Mouse (Mus musculus): ENCODE data around the gene Hspd1.
A peak's percentile ranks its signal among the peaks of the same experiment; 100 is the strongest.
"Not testable (repeated sequence)": the region's sequence is repeated elsewhere in the genome, so short reads cannot be mapped to it uniquely, and the experiment has no call there.

The Hspd1 gene

DNA sequence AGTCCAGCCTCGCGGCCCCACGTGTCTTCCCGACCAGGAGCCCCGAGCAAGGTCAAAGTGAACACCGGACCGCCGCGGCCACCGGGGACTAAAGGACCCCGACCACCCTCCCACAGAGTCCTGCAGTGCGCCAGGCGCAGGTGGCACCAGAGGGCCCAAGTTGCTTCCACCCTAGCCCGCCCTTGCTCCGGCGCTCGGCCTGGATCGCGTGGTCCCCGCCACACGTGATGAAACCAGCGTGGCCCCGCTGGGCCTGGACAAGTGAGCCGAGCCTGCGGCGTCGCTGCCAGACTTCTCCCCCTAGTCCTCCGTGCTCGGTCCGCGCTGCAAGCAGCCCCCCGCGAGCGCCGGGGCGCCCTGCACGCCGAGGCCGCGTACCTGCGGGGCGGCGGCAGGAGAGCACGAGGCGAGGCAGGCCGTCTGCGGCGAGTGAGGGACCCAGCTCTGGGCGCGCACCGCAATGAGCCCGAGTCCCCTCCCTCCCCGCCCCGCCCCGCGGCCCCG, 590 bp downstream of the Hspd1 start:
- no peak for DNase-seq (ENCODE audit: low read depth)

- peak; percentile 46 for DNase-seq (ENCODE audit: low read depth)
These were observed 1.1 kb downstream of the Hspd1 start for GRCm38 (mm10) chr1:55086868-55087400.

DNA sequence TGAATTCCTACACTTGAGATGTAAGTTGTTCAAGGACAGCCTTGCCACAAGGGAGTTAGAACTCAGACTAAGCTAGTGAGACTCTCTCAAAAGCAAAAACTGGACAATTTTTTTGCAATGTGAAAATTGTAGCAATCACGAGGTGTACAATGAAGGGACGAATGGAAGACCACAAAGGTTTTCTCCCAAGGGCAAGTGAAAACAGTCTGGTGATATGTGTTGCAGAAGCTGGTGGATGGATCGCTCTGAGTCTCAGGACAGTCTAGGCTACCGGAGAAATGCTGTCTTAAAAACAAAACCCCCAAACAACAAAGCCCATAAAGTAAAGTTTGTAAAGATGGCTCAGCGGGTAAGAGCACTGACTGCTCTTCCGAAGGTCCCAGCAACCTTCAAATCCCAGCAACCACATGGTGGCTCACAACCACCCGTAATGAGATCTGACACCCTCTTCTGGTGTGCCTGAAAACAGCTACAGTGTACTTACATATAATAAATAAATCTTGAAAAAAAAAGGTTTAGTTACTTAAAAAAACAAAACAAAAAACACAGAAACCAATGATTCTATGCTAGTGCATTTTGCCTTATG, 2.2 kb downstream of the Hspd1 start:
- DNase-seq (ENCODE audit: low read depth), result no peak

- DNase-seq (ENCODE audit: low read depth), result peak; percentile 51
These were observed 5.9 kb downstream of the Hspd1 start for GRCm38 (mm10) chr1:55082106-55082505.

GRCm38 (mm10) chr1:55079677-55080076, 8.4 kb downstream of the Hspd1 start:
- no peak for DNase-seq (ENCODE audit: low read depth)

- no peak for DNase-seq (ENCODE audit: low read depth)
These were observed 11.1 kb downstream of the Hspd1 start for GRCm38 (mm10) chr1:55076849-55077516.

GRCm38 (mm10) chr1:55076395-55076743, 11.7 kb downstream of the Hspd1 start:
- DNase-seq (ENCODE audit: low read depth), result no peak

DNA sequence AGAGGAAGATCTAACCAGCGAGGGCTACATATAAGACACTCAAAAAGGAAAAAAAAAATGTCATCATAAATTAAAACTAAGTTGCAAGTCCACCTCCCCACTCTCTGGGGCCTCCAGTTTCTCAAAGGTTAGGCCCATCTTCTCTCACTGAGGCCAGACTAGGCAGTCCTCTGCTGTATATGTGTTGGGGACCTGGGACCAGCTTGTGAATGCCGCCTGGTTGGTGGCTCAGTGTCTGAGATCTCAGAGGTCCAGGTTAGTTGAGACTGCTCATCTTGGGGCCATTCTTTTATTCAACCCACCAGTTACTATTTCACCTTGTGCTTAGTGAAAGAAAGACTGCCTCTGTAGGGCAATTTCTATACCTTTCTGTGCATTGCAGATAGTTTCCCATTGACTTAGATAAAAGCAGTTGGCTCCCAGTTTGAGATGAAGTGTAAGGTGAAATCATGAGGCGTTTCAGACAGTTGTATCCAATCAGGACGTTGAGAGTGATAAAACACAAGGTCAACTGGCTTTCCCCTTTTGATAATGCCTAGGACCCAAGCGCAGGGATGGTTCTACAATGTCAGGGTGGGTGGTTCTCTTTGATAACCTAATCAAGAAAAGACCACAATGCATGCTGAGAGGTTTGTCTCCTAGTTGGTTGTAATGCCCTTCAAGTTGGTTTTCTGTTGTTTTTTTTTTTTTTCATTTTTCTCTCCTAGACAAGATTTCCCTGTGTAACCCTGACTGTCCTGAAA, 12.2 kb downstream of the Hspd1 start:
- no peak for DNase-seq (ENCODE audit: low read depth)

DNA sequence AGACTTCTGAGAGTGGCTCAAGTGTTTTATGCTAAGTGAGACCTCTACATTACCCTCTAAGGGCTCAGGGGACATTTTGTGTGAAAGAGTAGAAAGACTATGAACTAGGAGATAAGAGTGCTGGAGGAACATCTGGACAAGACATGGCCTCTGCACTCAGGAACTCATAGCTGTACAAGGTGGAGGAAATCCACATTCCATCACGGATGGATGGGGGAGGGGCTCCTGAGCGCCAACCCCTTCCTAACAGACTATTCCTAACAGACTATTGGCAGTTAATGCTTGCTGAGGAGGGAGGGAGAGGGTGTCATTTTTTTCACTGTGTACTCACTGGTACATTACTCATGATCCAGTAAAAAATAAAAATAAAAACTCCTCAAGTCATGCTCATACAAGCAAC, 13.3 kb downstream of the Hspd1 start:
- DNase-seq (ENCODE audit: low read depth), result no peak

DNA sequence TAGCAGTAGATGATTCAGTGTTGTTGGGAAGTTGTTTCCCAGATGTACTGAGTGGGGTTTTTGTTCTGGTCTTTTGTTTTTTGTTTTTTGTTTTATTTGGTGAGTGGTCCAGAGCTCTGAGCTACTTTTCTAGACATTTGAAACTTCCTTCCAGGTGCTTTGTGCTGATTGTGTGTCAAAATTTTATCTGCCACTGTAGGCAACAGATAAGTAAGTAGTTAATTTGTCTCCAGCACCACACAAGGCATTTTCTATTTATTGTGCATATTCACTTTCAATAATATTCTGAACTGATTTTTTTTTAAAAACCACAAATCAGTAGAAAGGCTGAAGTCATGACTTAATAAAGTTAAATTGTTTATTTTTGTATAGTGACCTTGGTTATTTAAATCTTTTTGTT, 15.7 kb downstream of the Hspd1 start:
- DNase-seq (ENCODE audit: low read depth), result not testable (repeated sequence)

GRCm38 (mm10) chr1:55061772-55062171, 26.3 kb downstream of the Hspd1 start:
- DNase-seq (ENCODE audit: low read depth), result no peak

DNA sequence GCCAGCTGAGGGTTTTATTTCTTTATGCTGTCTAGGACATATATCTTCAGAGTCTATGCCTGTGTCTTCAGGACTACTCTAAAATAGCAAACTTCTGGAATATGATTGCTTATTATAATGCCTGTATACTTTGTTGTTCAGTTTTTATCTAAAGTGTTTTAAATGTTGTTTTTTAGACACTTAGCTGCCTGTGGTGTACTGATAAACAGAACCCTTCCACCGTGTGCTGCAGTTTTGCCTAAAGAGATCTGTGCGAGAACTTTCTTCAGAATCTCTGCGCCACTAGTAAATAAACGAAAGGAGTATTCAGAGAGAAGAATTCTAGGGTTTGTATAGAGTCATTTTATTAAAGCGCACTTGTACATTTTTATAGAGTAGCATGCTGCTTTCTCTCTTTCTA, 26.9 kb downstream of the Hspd1 start:
- no peak for DNase-seq (ENCODE audit: low read depth)

DNA sequence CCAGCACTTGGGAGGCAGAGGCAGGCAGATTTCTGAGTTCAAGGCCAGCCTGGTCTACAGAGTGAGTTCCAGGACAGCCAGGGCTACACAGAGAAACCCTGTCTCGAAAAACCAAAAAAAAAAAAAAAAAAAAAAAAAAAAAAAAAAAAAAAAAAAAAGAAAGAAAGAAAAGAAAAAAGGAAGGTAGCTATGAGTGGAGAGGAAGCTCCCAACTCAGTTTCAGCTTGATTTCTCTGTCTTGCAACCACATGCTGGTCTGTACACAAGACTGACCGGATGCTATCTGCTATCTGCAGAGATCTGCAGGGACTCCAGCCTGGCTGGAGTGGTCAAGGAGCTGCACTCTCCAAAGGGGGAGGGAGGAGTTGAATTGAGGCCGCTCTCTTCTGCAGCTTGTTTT, 29.7 kb downstream of the Hspd1 start:
- DNase-seq (ENCODE audit: low read depth), result not testable (repeated sequence)

GRCm38 (mm10) chr1:55055322-55056115, 32.5 kb downstream of the Hspd1 start:
- no peak for DNase-seq (ENCODE audit: low read depth)

DNA sequence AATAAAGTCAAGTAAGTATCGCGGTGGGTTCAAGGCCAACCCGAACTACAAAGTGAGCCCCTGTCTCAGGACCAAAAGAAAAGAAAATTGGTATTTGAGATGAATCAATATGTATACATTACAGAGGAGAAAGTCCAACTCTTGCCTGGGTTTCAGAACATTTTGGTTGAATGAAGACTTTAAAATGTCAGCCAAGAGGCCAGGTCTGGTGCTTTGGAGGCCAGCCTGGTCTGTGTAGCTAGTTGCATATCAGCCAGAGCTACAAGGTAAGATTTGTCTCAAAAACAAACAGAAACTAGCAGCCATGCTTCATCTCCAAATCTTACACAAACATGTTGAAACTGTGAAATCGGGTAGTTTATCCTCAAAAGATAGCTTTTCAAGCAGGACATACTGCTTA, 34.4 kb downstream of the Hspd1 start:
- DNase-seq (ENCODE audit: low read depth), result no peak

DNA sequence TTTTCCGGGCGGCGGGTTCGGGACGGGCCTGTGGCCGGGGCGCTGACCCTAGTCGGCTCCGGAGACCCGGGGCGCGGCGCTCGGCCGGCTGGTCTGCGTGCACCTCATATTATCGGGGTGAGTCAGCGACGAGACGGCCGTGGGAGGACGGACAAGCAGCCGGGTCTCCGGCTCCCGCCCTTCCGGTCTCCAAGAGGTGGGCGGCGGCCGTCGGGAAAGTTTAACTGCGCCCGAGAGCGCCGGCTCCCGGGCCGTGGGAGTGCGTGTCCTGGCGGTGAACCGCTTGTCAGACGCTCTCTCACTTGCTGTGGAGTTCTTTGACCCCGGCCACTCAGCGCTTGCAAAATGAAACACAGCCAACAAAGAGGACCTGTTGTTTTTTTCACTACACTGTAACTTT, 35.0 kb downstream of the Hspd1 start:
- DNase-seq (ENCODE audit: low read depth), result peak; percentile 90

DNA sequence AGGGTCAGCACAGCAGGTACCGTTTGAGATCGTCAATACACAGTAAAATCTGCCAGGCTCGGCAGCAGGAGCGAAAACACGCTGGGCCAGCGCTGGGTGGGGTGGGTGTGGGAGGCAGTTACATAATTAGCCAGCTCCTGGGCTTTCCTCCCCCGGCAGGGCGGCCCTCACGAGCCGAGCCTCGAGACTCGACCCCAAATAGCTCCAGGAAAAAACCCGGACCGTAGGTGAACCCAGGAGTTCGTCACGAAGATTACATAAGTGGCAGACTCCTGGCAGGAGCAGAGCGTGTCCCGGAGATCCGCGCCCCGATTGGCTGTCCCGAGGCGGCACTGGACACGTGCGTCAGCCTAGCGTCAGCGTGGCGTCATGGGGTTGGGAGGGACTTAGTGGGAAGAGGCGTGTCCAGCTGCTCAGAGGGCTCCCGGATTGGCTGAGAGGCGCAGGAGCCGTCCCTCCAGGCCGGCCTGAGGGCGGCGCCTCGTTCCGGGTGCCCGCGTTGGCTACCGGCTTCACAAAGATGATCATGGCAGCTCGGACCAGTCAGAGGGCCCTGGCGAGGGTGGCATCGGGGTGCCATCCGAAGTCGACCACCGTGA, 35.6 kb downstream of the Hspd1 start, which contains the start of gene Coq10b:
TSS of gene Coq10b (plus strand) at position 416 of the 599 bp plus-strand sequence.
- peak; percentile 100 for DNase-seq (ENCODE audit: low read depth)

GRCm38 (mm10) chr1:55051671-55052070, 36.4 kb downstream of the Hspd1 start:
- DNase-seq (ENCODE audit: low read depth), result no peak

GRCm38 (mm10) chr1:55048841-55049587, 39.0 kb downstream of the Hspd1 start:
- DNase-seq (ENCODE audit: low read depth), result peak; percentile 75

GRCm38 (mm10) chr1:55043164-55043563, 44.9 kb downstream of the Hspd1 start:
- no peak for DNase-seq (ENCODE audit: low read depth)

- DNase-seq (ENCODE audit: low read depth), result peak; percentile 18
These were observed 45.8 kb downstream of the Hspd1 start for GRCm38 (mm10) chr1:55042246-55042645.

Measured in NIH3T3 (cell line).